Mouse (Mus musculus): ENCODE results near the gene Spz1.

GRCm38 (mm10) chr13:92610311-92611221 lies 34.6 kb upstream of the Spz1 start, which contains the start of gene Serinc5:
- TF ChIP-seq CTCF (IDR thresholded peaks at IDR 0.05; ENCODE audit: low read depth) = no peak
- TF ChIP-seq EP300 (IDR thresholded peaks at IDR 0.05; ENCODE audit: low read depth) = 0 out of 2 replicates have a peak, but pooled peaks have one; percentile 52
